Mouse (Mus musculus) kidney, postnatal 14 days (tissue): ENCODE data around the gene Acot7.

Experiments used
- DNase-seq: peaks from one replicate; pipeline ENCODE4 v3.0.0; 2022; ENCODE audit warnings: mixed read lengths

The Acot7 gene

DNA sequence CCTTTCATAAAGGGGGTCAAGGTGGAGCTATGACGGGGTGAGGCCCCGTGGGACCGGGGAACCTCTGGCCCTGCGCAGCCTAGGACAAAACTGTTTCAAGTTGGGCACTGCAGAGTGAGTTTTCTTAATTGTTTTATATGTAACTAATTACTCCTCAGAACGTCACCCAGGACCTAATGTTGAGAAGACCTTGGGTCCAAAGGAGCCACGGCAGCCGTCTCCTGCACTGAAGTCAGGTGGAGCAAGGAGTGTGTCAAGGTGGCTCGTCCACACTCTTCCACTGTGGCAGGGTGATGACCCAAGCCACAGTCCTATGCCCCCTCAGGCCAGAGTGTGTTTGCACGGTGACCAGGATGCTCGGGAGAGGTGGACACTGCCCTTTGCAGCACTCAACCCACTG, 125.2 kb downstream of the Acot7 start:
- peak; percentile 64 for DNase-seq

DNA sequence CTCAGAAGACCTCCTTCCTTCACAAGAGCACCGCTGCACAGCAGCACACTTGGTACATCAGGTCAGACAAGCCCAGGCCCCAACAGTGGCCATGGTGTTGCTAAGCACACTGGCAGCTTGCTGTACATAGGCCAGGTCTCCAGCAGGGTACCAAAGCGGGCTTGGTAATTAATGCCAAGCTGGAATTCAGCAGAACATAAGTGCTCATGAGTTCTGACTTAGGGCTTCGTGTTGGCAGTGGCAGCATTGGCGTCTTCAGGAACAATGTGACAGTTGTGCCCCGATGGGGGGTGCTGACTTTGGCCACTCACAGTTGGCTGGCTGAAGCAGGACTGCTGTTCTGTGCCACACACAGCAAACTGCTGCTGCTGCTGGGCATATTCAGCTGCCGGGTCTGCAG, 126.8 kb downstream of the Acot7 start:
- no peak for DNase-seq

DNA sequence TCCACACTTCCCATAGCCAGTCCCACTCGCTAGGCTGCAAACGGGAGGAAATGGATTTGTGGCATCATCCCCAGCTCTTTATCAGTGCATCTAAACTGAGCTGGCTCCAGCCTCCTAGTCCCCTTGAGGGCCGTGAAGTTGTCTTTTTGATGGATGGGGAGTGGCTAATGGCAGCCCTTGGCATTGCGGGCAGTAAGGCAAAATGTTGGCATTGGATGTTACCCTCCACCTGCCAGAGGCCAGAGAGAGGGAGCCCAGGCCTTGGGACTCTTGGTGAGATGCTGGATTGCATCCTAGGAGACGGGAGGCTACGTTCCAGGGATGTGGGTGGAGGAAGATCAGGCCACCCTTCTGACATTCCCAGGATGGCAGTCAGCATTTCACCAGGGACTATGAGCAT, 128.1 kb downstream of the Acot7 start:
- no peak for DNase-seq

DNA sequence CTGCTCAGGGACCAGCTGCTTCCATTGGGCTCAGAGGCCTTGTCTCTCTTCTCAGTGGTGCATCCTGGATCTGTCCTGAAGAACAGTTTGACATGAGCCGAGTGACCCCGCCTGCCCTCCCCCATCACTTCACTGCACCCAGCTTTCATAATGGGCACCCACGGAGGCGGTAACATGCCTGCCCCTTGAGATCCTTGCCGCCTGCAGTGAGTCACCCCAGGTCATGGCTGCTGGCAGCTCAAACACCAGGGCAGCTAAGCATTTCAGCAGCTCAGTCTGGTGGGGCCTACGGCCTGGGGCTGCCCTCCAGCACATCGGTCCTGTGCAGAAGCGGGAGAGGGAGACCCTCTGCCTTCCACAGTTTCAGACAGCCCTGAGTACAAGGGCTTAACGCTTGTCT, 129.6 kb downstream of the Acot7 start:
- DNase-seq, result no peak

DNA sequence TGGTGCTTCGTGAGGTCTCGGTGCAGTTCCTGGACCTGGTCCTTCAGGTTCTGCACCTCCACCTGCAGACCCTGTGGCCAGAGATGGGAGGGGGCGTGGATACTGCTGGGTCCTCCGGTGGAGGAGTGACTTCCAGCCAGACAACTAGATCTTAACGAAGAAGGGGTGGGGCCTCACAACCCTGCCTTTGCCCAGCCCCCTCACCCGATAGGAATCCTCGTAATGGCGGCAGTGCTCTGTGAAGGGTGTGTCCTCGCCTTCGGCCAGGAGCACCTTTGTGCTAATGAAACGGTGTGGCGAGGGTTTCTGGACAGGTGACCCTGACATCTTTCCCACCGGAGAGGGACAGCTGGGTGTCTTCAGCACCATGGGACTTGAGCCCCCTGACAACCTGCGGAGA, 134.3 kb downstream of the Acot7 start:
- DNase-seq, result no peak

DNA sequence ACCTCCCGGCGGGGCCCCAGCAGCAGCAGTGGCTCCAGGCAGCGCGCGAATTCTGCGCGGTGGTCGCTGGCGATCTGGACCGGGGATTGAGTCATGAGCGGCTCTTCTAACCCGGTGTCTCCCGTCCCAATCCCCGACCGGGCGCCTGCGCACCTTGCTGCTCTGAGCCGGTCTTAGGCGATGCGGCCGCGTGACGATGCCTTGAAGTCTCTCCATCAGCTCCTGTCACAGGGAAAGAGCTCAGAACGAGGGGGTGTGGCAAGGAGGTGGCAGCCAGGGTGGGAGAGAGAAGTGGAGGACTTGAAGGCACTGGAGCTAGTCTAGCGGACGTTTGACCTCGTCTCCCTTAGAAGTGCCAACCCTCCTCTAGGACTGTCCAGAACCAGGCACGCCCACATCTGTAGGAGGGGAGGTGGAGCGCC, 135.3 kb downstream of the Acot7 start:
- no peak for DNase-seq

DNA sequence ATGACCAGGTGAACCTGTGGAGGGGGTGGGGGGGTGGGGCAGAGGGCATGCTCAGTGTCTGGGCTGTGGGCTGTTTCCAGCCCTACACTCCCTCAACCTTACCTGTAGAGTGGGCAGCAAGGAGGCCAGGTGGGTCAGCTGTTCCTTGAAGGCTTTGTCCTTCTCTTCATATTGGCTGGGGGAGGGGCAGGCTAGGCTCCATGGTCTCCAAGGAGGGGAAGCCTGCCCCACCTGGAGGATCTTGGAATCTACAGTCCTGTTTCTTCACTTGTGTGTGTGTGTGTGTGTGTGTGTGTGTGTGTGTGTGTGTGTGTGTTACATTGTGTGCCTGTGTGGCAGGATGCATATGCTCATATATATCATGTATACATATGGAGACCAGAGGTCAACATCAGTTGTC, 136.0 kb downstream of the Acot7 start:
- DNase-seq, result no peak

DNA sequence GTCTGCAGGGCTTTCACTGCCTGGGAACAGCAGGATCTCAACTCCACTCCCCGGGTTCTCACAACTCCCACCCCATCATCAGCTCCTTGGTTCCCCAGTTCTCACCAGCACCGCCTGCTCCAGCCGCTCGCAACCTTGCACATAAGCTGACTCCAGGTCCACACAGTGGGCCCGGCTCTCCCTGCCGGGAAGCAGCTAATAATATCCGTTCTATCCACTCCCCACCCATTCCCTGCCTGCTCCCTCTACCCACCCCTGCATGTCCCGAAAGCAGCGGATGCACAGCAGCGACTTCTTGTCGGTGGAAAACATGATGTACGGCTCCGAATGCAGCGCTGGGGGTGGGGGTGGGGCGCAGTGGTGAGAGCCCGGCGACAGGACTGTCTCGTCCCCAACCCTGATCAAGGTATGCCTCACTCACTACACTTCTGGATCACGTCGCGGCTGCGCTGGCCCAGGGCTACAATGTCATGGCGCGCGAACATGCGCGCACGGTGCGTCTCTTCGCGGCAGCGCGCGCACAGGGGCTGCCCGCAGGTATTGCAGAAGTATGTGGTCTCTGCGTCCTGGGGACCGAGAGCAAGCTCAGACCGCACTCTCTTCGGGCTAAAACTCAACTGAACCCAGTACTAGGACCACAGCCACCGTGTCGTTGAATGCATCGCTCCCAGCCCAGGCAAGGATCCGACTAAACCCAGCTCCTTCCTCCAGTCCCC, 137.7 kb downstream of the Acot7 start:
- no peak for DNase-seq

DNA sequence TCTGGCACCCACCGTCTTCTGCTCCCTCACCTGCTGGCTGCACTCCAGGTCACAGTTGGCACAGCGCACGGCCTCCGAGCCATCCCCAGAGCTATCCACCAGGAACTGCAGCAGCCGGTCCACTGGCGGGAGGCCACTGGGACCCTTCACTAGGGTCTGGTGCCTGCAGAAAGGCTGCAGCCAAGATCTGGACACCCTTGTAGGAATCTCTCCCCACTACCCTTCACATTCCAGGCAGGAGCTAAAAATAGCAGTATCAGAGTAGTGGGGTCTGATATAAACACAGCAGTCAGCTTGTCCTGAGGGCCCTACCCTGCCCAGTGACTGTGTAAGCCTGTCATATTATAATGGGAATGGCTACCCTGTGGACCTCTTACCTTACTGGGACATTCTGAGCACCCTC, 139.7 kb downstream of the Acot7 start:
- no peak for DNase-seq

DNA sequence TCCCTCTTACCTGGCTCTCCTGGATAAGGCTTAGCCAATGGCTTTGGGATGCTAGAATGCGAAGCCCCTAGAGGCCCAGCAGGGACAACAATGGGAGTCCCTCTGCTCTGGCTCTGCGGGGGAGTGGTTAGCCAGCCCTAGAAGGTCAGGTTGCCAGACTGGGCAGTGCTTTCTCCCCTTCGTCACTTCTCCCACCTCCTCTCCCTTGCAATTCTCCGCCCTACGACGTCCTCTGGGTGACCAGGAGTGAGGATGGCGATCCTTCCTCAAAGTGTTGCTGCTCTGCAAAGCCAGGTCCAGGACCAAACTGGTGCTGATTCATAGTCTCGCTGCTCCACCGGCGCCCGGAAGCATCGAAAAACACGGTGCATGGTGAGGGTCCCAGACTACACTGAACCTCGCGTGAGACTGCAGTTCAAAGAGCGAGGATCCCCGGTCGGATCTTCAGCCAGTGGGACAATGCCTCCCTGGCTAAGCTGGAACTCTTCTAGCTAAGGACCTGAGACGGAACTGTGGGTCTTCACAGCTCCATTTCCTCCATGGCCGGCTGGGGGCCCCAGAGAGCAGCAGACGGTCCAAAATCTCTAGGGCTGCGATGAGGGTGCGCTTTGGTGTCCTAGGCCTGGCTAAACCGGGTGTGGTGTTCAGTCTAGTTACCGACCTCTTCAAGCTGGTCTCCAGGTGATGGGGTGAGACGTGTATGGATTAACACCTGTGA, 140.7 kb downstream of the Acot7 start, which contains the start of gene Rnf207:
Rnf207 (minus strand) TSS at position 477 of the 718 bp plus-strand sequence.
- DNase-seq, result peak; percentile 63
